Mouse (Mus musculus) layer of hippocampus, postnatal 10 days (tissue): ENCODE results near the gene Pklr. TPM values are rescaled to one million over a fixed set of nuclear protein-coding genes. Genes with fewer than 3 reads are reported as not detected.
"Not testable (repeated sequence)": the region's sequence is repeated elsewhere in the genome, so short reads cannot be mapped to it uniquely, and the experiment has no call there.

Source experiments
- DNase-seq, 2 experiments: peaks; one replicate each; pipeline ENCODE4 v3.0.0; 2021; ENCODE audit warnings: low spot score in 2 of 2
- total RNA-seq, 2 experiments: library from RNA; stranded (reverse); gene quantifications; 2 replicates each; pipeline ENCODE4 v1.2.3; 2021

The Pklr gene
- total RNA-seq, 2 experiments from 2014 or later = 0.22 to 0.48 TPM

DNA sequence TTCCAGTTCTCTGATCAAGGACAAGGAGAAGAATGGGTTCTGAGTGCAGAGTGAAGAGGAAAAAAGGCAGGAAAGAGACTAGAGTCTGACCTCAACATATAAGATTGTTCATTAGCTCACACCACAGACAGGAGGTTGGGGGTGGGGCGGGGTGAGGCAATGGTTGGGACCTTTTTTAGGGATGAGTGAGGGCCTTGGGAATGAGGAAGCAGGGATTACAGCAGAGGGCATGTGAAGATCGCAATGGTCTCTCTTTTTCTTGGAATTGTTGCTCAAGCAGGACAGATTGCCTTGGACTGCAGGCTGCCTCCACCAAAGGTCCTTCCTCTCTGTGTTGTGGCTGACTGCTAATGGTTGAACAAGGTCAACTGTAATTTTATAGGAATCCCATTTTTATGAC is 12.6 kb upstream of the Pklr start:
- no peak for DNase-seq

DNA sequence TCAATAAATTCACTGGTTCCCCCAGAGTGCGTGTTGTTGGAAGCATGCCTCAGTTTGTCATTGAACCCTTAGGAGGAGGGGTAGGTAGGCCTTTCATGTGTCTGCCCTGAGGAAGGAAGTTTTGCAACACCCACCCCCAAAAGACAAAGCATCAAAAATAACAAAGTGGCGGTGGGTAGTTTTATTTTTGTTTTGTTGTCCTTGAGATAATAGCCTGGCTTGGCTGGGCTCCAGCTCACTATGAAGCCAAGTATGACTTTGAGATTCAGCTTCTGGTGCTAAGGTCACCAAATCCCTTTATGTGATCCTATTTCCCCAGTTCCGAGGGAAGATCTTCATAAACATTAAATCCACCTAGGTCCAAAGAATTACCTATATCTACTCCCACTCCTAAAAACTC is 11.7 kb upstream of the Pklr start:
- no peak for DNase-seq

- DNase-seq = no peak
These were observed 10.0 kb upstream of the Pklr start for GRCm38 (mm10) chr3:89125981-89126380.

DNA sequence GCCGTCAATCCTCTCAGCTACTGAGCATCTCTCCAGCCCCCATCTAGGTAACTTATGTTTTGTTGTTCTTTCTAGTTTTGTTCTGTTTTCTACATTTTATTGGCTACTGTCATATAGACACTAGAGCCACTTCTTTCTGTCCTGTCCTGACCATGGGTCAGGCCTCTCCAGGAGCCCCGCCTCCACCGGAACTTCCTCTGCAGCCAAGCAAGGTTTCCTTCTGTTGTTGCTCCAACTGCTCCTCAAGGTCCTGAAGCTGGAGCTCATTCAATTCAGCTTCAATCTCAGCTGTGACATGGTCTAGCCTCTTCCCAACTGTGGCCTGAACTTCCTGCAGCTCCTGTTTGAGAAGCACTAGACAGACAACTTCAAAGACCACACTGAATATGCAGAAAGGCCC is 6.0 kb upstream of the Pklr start:
- no peak for DNase-seq

DNA sequence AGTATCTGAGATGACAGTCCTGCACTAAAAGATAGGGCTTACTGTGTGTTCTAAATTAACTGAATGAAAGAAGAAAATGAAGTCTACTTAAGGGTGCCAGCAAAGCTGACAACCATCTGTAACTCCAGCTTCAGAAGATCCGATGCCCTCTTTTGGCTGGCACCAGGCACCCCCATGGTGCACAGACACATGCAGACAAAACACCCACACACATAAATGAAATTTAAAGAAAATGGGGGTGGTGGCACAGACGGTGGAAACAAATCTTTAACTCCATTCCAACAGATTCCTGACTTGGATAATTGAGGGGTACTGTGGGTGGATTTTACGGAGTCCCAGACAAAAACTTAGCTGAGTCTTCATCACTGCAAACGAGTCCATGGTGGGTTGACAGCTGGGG is 4.1 kb upstream of the Pklr start:
- no peak for DNase-seq

DNA sequence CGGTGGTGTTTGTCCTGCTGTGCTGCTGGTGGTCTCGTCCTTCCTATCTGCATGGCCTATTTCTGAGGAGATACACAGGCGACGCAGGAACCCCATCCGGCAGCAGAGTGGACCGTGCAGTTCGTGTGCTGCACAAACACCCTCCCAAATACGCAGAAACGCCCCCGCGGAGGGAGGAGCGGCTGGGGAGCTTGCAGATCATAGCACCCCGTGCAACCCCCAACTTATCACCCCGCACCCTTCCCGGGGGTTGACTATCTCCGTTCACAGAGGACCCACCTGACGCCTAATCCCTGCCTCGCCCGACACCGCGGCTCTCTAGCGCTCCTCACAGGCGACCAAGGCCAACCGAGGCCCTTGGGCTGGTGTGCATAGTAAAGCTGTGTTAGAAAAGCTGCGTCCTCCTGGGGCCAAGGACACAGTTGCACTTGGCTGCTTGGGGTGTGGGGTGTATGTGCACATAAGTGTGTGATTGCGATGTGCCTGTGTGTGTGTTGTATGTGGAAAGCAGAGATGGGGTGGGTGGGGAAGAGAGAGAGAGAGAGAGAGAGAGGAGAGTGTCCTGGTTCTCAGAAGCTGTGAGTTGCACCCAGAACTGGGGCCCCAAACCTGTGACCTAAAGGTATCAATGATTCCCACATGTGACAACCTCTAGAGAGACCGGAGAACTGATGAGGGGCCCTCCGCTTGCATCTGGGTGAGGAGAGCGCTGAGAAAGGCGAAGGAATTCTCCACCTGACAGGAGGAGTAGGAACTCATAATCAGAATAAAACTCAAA is 3.5 kb upstream of the Pklr start:
- DNase-seq = peak; percentile 55 to 72

DNA sequence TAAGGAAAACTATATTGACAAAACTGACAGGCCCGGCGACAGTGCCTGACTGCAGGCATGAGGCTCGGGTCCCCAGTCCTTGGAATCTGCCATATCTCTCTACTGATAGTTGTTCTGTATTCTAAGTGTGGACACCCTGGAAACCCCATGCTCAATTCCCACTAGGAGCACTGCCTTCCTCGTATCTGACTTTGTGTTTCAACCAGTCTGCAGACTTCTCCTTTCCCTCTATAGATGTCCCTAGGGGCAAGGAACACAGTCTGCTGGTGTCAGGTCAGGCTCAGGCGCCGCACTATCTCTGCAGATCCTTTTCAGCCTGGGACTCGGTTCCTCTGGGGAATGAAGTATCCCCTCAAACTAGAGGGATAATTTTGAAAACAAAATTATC is 2.9 kb upstream of the Pklr start:
- no peak for DNase-seq

GRCm38 (mm10) chr3:89133752-89134151 is 2.2 kb upstream of the Pklr start:
- DNase-seq = no peak

GRCm38 (mm10) chr3:89136365-89136764 is 423 bp downstream of the Pklr start:
- DNase-seq = no peak

GRCm38 (mm10) chr3:89144821-89145220 is 8.9 kb downstream of the Pklr start:
- DNase-seq = no peak

DNA sequence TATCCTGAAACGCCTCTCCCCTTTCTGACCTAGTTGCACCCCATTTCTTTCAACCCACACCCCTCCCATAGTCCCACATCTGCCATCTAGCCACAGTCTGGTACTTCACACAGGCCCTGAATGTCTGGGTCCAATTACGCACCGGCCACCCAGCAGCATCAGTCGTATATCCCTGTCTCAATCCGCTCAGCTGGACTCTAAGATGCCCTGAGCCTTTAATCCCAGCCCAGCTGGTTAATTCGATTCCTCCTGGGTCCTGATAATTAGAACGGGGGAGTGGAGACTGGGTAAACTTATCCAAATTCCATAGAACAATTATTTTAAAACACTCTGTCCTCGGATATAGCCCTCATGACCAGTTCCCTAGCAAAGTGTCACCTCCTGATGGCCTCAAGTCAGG is 9.6 kb downstream of the Pklr start:
- no peak for DNase-seq

DNA sequence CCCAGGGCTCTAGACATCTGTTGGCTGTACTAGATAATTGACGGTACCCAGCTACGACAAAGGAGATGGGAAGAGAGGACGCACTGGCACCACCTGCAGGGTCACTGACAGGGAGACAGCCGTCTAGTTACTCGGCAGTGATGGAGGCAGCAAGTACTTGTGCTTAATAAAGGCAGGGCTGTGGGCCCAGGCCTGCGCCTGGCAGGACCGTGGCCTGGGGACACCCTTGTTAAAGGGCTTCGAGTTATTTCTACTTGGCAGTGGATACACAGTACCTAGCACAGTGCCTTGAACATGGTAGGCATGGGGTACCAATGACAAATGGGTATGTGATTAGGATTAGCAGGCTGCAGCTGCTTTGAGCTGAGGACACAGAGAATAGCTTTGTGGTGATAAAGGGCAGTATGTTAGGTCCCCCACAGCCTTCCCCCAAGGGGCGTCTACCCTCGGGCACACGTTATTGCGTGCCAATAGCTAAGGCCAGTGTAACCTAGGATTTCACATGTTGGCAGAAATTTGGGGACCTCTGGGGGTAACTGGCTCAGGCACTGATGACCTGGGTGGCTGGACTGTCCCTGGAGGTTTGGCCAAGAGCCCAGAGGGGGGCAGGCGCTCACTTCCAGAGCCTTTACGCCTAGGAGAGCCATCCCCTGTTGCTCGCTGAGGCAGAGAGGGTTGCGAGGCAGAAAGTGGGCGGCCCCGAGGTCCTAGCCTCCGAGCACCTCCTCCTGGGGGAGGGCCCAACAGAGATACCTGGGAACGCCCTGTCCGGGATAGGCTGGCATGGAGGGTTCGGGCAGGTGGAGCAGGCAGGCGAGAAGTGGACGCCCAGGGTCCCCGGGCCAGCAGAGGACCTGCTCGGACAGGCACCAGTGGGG is 11.4 kb downstream of the Pklr start:
- DNase-seq = no peak

DNA sequence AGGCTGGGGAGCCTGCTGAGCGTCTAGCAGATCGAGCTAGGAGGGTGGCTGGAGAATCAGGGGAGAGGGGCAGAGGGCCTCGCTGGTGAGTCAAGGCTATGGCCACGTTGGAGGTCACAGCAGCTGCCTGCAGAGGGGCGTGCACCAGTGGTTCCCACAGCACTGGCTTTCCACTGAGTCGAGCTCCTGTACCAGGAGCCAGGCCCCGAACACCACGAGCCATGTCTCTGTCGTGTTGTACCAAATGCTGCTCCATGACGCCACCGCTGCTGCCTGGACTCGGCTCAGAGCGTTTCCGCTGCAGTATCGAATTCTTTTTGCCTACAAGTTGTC is 12.0 kb downstream of the Pklr start:
- no peak for DNase-seq

- DNase-seq = no peak
These were observed 12.6 kb downstream of the Pklr start for GRCm38 (mm10) chr3:89148567-89148966.

- DNase-seq = no peak
These were observed 16.3 kb downstream of the Pklr start for GRCm38 (mm10) chr3:89152084-89152835.

DNA sequence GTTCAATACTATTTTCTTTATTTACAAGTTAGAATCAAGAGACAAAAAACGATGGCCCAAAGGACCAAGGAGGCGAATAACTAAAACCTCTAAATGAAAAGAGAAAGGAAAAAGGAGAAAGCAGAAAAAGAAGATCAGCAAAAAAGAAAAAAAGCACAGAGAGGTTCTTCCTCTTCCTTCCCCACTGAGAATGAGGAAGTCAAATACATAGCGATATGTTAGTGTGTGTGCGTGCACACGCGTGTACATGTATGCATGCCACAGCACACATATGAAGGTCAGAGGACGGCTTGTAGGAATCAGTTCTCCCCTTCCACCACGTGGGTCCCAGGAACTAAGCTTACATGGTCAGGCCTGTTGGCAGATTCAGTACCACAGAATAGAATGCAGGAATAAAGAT is 21.0 kb downstream of the Pklr start:
- DNase-seq = no peak

- no peak for DNase-seq
These were observed 22.7 kb downstream of the Pklr start for GRCm38 (mm10) chr3:89158651-89159050.

DNA sequence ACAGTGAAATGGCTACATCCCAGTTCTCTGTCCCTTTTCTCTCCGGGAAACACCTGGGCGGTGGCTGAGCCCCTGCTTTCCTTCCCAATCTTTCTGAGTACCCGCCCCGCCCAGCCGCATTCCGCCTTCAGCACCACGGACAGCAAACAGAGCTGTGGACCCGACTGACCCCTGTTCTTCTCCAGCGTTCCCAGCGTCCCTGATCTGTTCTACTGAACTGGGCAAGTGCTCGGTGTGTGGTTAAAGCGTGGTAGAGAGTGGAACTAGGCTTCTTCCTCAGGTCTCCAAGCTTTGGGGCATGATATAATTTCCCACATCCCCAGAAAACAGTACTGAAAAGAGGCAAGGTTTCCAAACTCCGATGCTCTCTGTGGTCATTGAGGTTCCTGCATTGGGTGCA is 23.3 kb downstream of the Pklr start:
- peak; percentile 41 for DNase-seq

DNA sequence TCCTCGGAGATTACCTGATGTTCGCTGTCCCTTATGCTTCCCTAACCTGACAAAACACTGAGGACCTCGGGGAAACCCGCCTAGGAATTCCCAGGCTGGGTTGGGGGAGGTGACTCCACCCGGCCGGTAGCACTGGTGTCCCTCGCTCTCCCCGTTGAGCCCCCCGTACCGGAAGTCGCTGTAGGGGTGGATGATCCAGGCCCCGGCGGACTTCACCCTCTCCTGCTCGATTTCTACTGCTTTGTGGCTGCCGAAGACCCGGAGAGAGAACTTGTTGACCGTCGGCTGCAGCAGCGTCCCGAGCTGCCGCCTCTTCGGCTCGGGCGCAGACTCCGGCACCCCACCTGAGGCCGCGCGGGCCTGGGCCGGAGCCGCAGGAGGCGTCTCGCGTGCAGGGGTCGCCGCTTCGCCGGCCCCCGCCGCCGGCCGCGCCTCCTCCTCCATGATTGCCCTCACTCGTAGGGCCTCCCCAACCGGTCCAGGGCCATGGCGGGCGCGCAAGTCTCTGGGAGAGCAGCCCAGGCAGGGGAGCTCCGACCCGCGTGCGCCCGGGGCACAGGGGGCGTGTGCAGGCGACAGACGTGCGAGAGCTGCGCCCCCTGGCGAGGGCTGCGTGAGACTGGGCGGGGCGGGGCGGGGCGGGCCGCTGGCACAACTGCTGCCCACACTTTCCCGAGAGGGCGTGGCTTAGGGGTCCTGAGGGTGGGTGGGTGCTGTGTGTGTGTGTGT is 23.8 kb downstream of the Pklr start, which contains the start of gene Hcn3:
Gene Hcn3 (minus strand): TSS at position 581 of the 729 bp plus-strand sequence.
- peak; percentile 70 to 79 for DNase-seq

GRCm38 (mm10) chr3:89161207-89161606 is 25.3 kb downstream of the Pklr start:
- not testable (repeated sequence) for DNase-seq

DNA sequence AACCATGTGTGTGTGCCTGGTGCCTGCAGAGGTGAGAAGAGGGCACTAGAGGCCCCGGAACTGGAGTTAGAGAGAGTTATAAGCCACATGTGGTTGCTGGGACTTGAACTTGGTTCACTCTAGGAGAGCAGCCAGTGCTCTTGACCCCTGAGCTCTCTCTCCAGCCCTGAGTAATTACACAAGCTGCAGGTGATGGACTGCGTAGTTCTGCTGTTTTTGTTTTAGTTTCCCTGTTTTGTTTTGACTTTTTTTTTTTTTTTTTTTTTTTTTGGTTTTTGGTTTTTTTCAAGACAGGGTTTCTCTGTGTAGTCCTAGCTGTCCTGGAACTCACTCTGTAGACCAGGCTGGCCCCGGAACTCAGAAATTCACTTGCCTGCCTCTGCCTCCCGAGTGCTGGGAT is 25.8 kb downstream of the Pklr start:
- no peak for DNase-seq
